9 mouse cellular contexts compared by ENCODE assay signal in genomic region chr17:93203076-93204031, GRCm38 (mm10). TPM values are rescaled to one million over a fixed set of nuclear protein-coding genes. Genes with fewer than 3 reads are reported as not detected.
DNase-seq lines count a peak whose midpoint lies in the region; ATAC-seq and TF ChIP-seq lines count a peak whose summit lies in the region.
"Had no signal": no experiment of that assay in that cellular context is flagged by ENCODE, and none has a peak within 500 bp of the region (broad histone marks: within the 10 kb centered on the region; RNA-seq: fewer than 3 reads in every experiment).

No protein-coding gene starts in this region.

- peaks cover 70% of the 10 kb centered on the region for H3K27me3 ChIP-seq in lung, embryonic 15.5 days
- H3K27me3 ChIP-seq in limb, embryonic 14.5 days (ENCODE audit: control insufficient read depth, insufficient read depth, low read length), result peaks cover 64% of the 10 kb centered on the region
- peaks cover 52% of the 10 kb centered on the region for H3K27me3 ChIP-seq in stomach, embryonic 14.5 days (ENCODE audit: control insufficient read depth, insufficient read depth, low read length)

- no peak overlapping the region for H3K9ac ChIP-seq in lung, embryonic 15.5 days
- no peak overlapping the region for H3K9ac ChIP-seq in limb, embryonic 14.5 days (ENCODE audit: low read depth, low read length, severe bottlenecking)
- H3K9ac ChIP-seq in stomach, embryonic 14.5 days (replicated peaks; ENCODE audit: low read depth, low read length), result no peak overlapping the region

- H3K4me1 ChIP-seq in lung, embryonic 15.5 days, result peaks cover 10% of the 10 kb centered on the region; the same call in 1 of the 2 replicates
- peaks cover 16% of the 10 kb centered on the region; the same call in 1 of the 2 replicates for H3K4me1 ChIP-seq in limb, embryonic 14.5 days (ENCODE audit: control insufficient read depth, insufficient read depth, low read length)
- no peaks in the 10 kb centered on the region for H3K4me1 ChIP-seq in stomach, embryonic 14.5 days (ENCODE audit: control insufficient read depth, insufficient read depth, low read length)

- WGBS in lung, embryonic 15.5 days, result under 1% methylated on average over 29 of the region's 34 CpGs
- WGBS in limb, embryonic 14.5 days, result under 1% methylated on average over 34 of the region's 34 CpGs
- 1% methylated on average over 34 of the region's 34 CpGs for WGBS in stomach, embryonic 14.5 days

- DNase-seq in adrenal gland, postnatal 10 days, result peak; percentile 10
- no peak for DNase-seq in adrenal gland, adult 8-10 months
- no peak for DNase-seq in lung, adult 18-20 months
- no peak for DNase-seq in limb, embryonic 14.5 days (ENCODE audit: low spot score)
- no peak for DNase-seq in spleen, postnatal 4 days (ENCODE audit: low spot score in 2 of 2)
- no peak for DNase-seq in cerebellum, adult 9-11 months

- TF ChIP-seq POLR2A in limb, embryonic 14.5 days (IDR thresholded peaks at IDR 0.05; ENCODE audit: borderline replicate concordance, extremely low read depth, insufficient read depth, insufficient read length), result no peak

- peak overlapping the region; percentile 18; the same call in 1 of the 2 replicates for H3K4me3 ChIP-seq in lung, embryonic 15.5 days
- H3K4me3 ChIP-seq in limb, embryonic 14.5 days (replicated peaks; ENCODE audit: low read length), result peak overlapping the region; percentile 38
- H3K4me3 ChIP-seq in stomach, embryonic 14.5 days (ENCODE audit: low read depth, low read length), result peak overlapping the region; percentile 23

- peak overlapping the region; percentile 47 for H3K4me2 ChIP-seq in lung, embryonic 15.5 days
- H3K4me2 ChIP-seq in limb, embryonic 14.5 days (replicated peaks; ENCODE audit: low read depth, low read length, severe bottlenecking), result peak overlapping the region; percentile 51
- H3K4me2 ChIP-seq in stomach, embryonic 14.5 days (replicated peaks; ENCODE audit: low read depth, low read length), result peak overlapping the region; percentile 38

- no peak overlapping the region for H3K27ac ChIP-seq in lung, embryonic 15.5 days
- no peak overlapping the region for H3K27ac ChIP-seq in limb, embryonic 14.5 days (replicated peaks; ENCODE audit: low read depth, low read length)
- no peak overlapping the region for H3K27ac ChIP-seq in stomach, embryonic 14.5 days (ENCODE audit: low read length)

- no peak for ATAC-seq in lung, embryonic 15.5 days (ENCODE audit: borderline replicate concordance, extremely low read depth, low FRiP score, low TSS enrichment)
- no peak for ATAC-seq in limb, embryonic 14.5 days (ENCODE audit: low FRiP score, low read depth)
- no peak for ATAC-seq in stomach, embryonic 14.5 days (ENCODE audit: insufficient number of reproducible peaks, insufficient read depth, low FRiP score, low read depth)

- H3K9me3 ChIP-seq in lung, embryonic 15.5 days, result no peaks in the 10 kb centered on the region
- H3K9me3 ChIP-seq in limb, embryonic 14.5 days (ENCODE audit: control insufficient read depth, low read length), result no peaks in the 10 kb centered on the region
- H3K9me3 ChIP-seq in stomach, embryonic 14.5 days (ENCODE audit: control insufficient read depth, low read depth, low read length), result no peaks in the 10 kb centered on the region

- H3K36me3 ChIP-seq in lung, embryonic 15.5 days, result no peaks in the 10 kb centered on the region
- no peaks in the 10 kb centered on the region for H3K36me3 ChIP-seq in limb, embryonic 14.5 days (ENCODE audit: control insufficient read depth, insufficient read depth, low read length)
- no peaks in the 10 kb centered on the region for H3K36me3 ChIP-seq in stomach, embryonic 14.5 days (ENCODE audit: control insufficient read depth, insufficient read depth, low read length)

RNA-seq across cellular contexts. Expression of gene Adcyap1, which starts 4.5 kb away (rescaled TPM):
- under 1 TPM in 1 of 2 experiments, not detected in 1; 0.15 TPM for total RNA-seq in adrenal gland, postnatal 10 days (2021)
- under 1 TPM in 1 of 4 experiments, not detected in 3; 0.38 TPM for total RNA-seq in adrenal gland, adult 8-10 months (2022)
- 0.17 and 0.30 TPM in 2 replicates for polyA plus RNA-seq in lung, embryonic 15.5 days (2015; fragmentation: Nextera tagmentation; extraction: Ambion mirVana)
- 0.50 and 1.1 TPM in 2 replicates for polyA plus RNA-seq in limb, embryonic 14.5 days (2012; rRNA removed)
- 1.2 and 1.5 TPM in 2 replicates for polyA plus RNA-seq in limb, embryonic 14.5 days (2014; fragmentation: Nextera tagmentation; extraction: Ambion mirVana)
- polyA plus RNA-seq in stomach, embryonic 14.5 days (2014; fragmentation: Nextera tagmentation; extraction: Ambion mirVana), result 0.58 and 1.3 TPM in 2 replicates
- polyA plus RNA-seq: testis, adult 2 months had no signal
